Mouse (Mus musculus): ENCODE results near the gene 4933415A04Rik.

Gene 4933415A04Rik

DNA sequence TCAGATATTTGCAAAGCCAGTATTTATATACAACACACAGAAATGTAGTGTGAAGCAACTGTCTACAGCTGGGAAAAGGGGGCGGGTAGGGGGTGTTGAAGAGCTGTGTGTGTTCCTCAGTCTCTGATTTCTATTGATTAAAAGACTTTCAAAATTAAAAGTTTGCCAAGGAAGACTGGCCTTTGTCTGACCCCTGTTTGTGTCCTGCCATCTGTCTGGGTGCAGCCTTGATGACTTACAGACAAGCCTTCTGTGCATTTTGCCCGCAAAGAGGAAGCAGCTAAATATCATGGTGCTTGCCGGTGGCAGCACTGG lies 11.8 kb upstream of the 4933415A04Rik start:
- no peak for DNase-seq (ENCODE audit: low read depth, low spot score)

- no peak for DNase-seq (ENCODE audit: low read depth, low spot score)
Measured at GRCm38 (mm10) chr11:43575376-43576151, 11.3 kb upstream of the 4933415A04Rik start.

- DNase-seq (ENCODE audit: low read depth, low spot score): no peak
Measured at GRCm38 (mm10) chr11:43577713-43578478, 8.9 kb upstream of the 4933415A04Rik start.

DNA sequence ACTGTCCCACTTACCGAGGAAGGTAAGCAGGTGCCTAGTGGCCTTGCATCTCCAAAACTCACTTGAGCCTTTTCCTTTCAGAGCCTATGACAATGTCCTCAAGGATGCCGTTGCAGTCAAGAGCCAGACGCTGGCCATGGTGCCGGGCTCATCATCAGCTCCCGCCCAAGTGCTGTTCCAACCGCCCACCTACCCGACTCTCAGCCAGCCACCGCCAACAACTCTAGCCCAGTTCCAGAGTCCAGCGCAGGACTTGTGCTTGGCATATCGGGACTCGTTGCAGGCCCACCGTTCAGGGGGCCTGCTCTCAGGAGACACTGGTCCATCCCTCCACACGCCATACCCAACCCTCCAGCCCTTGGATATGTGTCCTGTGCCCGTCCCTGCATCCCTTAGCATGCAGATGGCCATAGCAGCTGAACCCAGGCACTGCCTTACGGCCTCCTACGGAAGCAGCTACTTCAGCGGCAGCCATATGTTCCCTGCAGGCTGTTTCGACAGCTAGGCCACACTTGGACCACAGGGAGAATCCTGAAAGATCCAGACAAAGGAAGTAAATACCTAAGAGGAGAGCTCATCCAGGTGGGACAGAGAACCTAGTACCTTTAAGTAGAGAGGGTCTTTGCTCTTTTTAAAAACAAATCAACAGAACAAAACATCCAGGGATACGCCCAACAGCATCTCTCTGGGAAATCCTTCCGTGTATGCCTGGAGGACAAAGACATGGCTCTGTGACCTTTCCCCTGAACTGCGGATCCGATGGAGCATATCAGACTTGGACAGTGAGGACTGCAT lies 1.4 kb upstream of the 4933415A04Rik start:
- no peak for DNase-seq (ENCODE audit: low read depth, low spot score)

DNA sequence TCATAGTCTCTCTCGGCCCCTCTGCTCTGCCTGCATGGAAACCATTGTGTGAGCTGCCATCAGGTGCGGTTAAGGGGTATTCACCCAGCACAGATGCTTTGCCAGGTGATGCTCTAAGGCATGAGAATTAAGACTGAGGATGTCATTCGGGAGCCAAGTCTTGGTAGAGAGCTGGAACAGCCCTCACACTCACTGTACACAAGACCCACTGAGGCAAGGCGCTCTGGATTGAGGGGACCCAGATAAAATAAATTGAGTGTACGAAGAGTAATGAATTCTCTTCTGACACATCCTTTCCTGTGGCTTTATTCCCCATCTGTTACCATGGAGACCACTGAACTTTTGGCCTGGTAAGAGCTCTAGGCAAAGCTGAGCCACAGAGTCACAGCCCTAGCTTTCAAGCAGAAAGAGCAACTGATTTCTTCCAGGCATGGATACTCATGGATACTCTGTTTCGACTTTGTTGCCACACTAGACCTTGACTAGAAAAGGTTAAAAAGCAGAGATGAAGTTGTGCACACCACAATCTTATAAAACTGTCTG lies 2.8 kb downstream of the 4933415A04Rik start:
- no peak for DNase-seq (ENCODE audit: low read depth, low spot score)

DNA sequence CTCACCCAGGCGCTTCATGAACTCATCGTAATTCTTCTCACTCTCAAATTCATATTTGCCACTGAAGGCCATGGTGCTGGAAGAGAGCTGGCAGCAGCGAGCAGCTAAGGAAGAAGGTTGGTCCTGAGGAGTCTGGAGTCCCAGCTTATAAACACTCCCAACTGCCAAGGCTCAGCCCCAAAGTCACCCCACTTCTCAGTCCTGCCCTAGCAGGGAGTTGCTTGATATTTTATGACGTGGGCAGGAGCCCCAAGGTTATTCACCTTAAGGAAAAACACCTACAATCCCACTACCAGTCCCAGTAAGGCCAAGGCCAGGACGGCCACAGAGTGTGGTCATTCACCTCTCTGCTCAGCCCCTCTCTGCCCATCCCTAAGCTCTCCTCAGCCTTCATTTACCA lies 14.6 kb downstream of the 4933415A04Rik start, which contains the start of gene Fabp6:
TSS of gene Fabp6 (minus strand) at position 101 of the 400 bp plus-strand sequence.
- DNase-seq (ENCODE audit: low read depth, low spot score): no peak

DNA sequence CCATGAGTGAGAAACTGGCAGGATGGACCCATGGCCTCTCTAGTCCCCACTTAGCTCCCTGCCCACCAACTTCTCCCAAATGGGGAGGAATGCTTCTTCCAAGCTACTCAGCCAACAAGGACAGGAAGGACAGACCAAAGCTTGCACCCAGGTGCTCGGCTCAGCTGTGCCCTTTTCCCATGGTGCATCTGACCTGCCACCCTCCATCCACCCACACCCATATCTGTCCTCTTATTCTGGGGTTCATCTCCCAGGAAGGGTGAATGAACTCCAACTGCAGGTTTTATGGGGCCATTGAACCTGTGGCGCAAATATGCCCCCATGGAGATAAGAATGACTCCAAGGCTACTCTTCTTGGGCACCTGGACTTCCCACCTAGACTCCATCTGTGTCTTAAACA lies 17.4 kb downstream of the 4933415A04Rik start:
- DNase-seq (ENCODE audit: low read depth, low spot score): no peak

DNA sequence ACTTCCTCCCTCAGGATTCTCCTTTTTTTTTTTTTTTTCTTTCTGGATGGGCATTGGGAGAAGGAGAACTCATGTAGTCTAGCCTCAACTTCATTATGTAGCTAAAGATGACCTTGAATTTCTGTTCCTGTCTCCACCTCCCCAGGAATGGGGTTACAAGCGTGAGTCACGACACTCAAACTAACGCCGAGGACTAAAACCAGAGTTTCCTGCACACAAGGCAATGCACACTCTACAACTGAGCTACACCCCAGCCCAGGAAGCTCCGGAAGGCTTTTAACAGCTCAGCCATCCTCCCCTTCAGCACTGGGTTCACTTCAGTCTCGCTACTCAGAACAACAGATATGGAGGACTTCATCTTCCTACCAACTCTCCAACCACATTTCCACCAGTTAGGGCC lies 18.1 kb downstream of the 4933415A04Rik start:
- DNase-seq (ENCODE audit: low read depth, low spot score): no peak

DNA sequence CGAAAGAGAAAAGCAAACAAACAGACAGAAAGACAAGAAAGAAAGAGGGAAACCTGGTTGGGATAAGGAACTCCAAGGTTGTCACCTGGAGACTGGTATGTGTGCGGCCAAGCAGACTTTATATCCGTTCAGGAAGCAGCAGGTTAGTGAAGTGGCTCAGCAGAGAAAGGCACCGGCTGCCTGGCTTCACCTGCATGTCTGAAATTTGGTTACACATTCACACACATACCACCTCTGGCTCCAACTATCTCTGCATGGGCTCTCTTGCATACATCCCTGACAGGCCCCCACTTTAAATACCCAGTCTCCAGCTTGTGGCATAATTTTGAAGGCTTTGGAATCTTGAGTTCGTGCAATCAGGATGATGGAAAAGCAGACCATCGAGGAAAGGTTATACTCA lies 19.0 kb downstream of the 4933415A04Rik start:
- DNase-seq (ENCODE audit: low read depth, low spot score): no peak

- DNase-seq (ENCODE audit: low read depth, low spot score): no peak
Measured at GRCm38 (mm10) chr11:43608440-43608839, 21.6 kb downstream of the 4933415A04Rik start.

DNA sequence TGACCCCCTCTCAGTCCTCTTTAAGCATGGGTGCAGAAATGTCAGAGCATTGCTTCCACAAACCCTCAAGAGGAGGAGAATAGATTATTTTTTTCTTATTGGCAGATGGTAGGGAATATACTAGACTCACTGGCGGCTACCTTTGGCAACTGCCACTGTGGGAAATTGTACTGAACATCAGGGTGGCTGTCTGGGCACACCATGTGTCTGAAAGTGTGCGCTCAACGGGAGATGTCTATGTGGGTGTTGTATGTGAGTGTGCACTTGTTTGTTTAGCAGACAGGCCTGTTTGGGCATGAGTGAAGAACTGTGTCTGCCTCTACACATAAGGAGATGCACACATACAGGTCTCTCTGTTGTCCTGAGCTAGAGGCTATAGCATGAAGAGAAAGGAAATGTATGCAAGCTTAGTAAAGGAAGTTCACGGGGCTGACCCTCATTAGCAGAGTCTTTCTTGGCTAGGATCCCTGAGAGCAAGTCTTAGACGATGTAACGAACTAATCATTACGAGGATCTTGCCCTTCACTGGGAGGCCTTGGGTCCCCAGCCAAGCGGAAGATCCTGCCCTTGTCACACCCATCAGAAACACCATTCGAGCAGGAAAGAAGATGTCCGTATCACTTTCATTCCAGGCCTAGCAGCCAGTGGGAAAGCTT lies 23.3 kb downstream of the 4933415A04Rik start:
- no peak for DNase-seq (ENCODE audit: low read depth, low spot score)

- DNase-seq (ENCODE audit: low read depth, low spot score): no peak
Measured at GRCm38 (mm10) chr11:43610662-43611033, 23.8 kb downstream of the 4933415A04Rik start.

DNA sequence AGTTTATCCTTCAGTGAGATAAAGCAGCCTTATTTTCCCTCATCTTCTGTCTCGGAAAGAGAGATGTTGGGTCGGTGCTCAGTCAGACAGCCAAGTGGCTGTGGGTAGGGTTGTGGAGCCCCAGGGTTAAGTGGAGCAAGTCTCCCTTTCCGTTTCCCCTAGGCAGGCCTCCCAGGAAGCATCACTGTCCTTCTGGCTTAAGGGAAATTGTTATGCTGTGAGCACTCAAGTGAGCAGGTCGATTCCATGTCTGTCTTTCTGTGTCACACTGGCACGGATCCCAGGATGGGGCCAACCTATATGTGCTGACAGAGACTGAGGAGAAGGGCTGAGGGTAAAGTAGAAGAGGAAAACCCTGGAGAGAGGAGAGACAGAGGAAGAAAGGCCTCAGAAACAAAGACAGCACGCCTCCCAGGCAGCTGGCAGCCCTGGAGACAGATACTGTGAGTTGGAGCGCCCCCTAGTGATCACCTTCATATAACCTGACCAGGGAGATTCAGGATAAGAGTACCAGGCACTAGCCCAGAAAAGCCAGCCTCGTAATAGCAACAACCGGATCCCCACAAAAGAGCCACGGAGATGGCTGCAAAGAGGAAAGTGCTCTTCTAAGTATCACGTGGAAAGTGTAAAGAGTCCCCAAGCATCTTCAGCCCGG lies 26.1 kb downstream of the 4933415A04Rik start:
- DNase-seq (ENCODE audit: low read depth, low spot score): peak; percentile 49

DNA sequence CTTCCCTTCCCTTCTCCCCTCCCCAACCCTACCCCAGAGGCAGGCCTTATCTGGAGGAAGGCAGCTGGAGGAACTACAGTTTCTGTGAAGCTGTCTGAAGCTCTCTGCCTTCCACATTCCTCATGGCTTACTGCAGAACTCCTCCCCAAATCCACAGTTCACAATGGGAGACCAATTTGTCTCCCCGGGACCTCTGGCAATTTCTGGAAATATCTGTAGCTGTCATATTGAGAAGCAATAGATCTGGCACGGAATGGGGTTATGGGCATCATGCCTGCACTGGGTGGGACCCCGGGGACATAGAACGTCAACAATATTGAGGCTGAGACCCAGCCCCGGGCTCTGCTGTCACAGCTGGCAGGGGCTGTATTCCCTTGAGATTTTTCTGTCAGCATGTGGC lies 31.1 kb downstream of the 4933415A04Rik start:
- DNase-seq (ENCODE audit: low read depth, low spot score): no peak

- DNase-seq (ENCODE audit: low read depth, low spot score): no peak
Measured at GRCm38 (mm10) chr11:43618403-43618802, 31.6 kb downstream of the 4933415A04Rik start.

DNA sequence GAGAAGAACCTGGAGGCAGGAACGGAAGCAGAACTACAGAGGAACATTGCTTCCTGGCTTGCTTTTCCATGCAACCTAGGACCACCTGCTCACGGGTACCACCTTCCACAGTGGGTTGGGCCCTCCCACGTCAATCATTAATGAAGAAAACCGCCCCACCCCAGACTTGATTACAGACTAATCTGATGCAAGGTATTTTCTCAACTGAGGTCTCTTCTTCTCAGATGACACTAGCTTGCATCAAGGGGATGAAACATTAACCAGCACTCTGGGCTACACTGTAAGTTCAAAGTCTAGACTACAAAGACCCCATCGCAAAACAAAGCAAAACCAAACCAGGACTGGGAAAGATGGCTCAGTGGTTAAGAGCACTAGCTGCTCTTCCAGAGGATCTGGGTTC lies 34.9 kb downstream of the 4933415A04Rik start:
- no peak for DNase-seq (ENCODE audit: low read depth, low spot score)

DNA sequence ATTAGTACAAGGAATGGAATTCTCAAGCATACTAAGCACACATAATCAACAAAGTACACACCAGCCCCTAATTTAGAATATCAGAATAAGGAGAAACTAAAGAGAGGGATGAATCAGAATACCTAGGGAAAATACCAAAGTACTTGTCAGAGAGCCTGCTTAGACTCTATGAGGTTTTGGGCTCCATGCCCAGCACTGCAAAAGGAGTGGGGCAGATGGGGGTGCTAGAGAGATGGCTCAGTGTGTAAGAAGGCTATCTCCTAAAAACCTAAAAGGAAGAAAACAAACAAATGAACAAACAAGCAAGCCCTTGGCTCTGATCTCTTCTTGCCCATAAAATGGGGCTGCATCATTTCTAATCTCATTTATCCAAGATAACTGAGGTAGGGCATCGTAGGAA lies 37.5 kb downstream of the 4933415A04Rik start:
- DNase-seq (ENCODE audit: low read depth, low spot score): no peak

DNA sequence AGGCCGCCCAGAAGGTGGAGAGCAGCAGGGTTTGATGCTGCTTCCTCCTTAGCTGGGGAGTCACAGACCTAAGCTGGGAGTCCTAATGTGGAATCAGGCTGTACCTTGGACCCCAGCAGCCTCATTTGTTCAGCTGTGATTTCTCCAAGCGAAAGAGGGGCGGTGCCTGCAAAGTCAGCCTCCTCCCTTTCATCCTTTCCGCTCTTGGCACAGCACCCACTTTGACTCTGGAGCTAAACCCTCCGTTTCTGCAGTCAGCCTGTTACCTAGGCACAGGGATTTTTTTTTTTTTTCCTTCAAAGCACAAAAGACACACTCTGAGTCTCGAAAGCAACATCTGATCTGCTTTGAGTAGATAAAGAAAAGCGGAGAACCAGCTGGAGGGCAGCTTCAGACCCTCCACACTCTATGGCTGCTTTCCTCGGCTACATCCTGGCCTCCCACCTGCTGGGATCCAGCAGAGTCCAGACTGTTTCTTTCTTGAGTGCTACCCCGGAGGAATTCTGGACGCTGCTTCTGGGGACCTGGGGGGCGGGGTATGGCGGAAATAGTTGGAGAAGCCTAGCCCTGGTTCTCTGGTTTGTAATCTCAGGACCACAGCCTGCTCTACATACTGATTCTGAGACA lies 39.6 kb downstream of the 4933415A04Rik start:
- no peak for DNase-seq (ENCODE audit: low read depth, low spot score)

DNA sequence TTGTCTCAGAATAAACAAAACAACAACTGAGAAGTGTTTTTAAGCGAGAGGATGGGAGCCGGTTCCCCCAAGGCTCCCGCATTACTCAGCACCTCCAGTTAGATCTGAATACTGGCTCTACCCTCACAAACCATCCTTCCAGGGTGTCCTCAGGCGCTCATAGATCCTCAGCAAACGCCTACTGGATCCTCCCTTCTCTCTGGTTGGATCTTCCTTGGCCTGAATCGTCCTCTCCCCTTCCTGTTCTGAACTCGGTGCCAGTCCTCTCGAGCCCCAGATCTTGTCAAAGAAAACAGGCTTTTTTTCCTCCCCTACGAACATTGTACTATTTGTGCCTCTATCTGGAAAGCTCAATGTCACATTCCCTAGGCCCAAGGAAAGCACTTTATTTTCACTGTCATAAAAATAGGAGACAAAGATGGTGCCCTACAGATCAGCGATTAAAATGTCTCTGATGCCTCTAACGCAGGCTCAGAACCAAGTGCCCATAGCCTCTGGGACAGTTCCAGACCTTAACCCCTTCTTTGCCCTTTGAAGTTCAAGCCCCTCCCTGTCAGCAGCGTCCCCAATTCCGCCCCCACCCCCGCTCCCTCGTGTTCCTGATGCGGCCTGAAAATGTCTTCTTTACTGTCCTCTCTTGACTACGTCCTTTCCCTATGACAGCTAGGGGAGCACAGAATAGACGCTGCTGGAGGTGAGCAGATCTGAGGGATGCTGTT lies 40.2 kb downstream of the 4933415A04Rik start:
- no peak for DNase-seq (ENCODE audit: low read depth, low spot score)

- DNase-seq (ENCODE audit: low read depth, low spot score): no peak
Measured at GRCm38 (mm10) chr11:43631645-43632044, 44.8 kb downstream of the 4933415A04Rik start.

Measured in c-Kit-negative CD71-positive TER-119-positive erythroid progenitor cells, embryonic 14.5 days (primary cell).